Mouse (Mus musculus): Measurements from ENCODE around the gene 0610010K14Rik. TPM values are rescaled to one million over a fixed set of nuclear protein-coding genes. Genes with fewer than 3 reads are reported as not detected.

0610010K14Rik gene
- polyA plus RNA-seq, 1 experiment from 2014 or later = 227 TPM

MicroRNA genes within 50 kb of the gene (microRNA counts, 519-probe panel; counts per million panel counts)
- microRNA mmu-miR-195 = 341 counts per million, percentile 65 among the panel's probes with 10 or more counts
- microRNA mmu-miR-497 = 341 counts per million, percentile 65 among the panel's probes with 10 or more counts

Small RNA genes within 50 kb of the gene (microRNA-seq; reads per million reads assigned to microRNA genes)
- gene Mir195a (307 reads per million, percentile 60 among the genes with 10 or more reads in this experiment), gene Mir497 (not detected), gene Mir497b (not detected)

Other genes with a start within 250 kb of the 0610010K14Rik start
- 318 and 331 TPM in 2 replicates for gene Gabarap, start 246.8 kb downstream of the 0610010K14Rik start, polyA plus RNA-seq (2016; fragmentation: Nextera tagmentation; extraction: Ambion mirVana)
- gene Phf23, start 242.1 kb downstream of the 0610010K14Rik start, polyA plus RNA-seq (2016; fragmentation: Nextera tagmentation; extraction: Ambion mirVana) = 94.5 and 96.2 TPM in 2 replicates
- 44.3 and 51.6 TPM in 2 replicates for gene Dvl2, start 237.3 kb downstream of the 0610010K14Rik start, polyA plus RNA-seq (2016; fragmentation: Nextera tagmentation; extraction: Ambion mirVana)
- gene Acadvl, start 222.5 kb downstream of the 0610010K14Rik start, polyA plus RNA-seq (2016; fragmentation: Nextera tagmentation; extraction: Ambion mirVana) = 41.0 and 44.1 TPM in 2 replicates
- 13.8 and 15.5 TPM in 2 replicates for gene Dlg4, start 221.0 kb downstream of the 0610010K14Rik start, polyA plus RNA-seq (2016; fragmentation: Nextera tagmentation; extraction: Ambion mirVana)
- gene Asgr1, start 183.8 kb downstream of the 0610010K14Rik start, polyA plus RNA-seq (2016; fragmentation: Nextera tagmentation; extraction: Ambion mirVana) = 0.71 and 1.2 TPM in 2 replicates
- not detected in 2 replicates for gene Asgr2, start 145.3 kb downstream of the 0610010K14Rik start, polyA plus RNA-seq (2016; fragmentation: Nextera tagmentation; extraction: Ambion mirVana)
- gene Mgl2, start 107.6 kb downstream of the 0610010K14Rik start, polyA plus RNA-seq (2016; fragmentation: Nextera tagmentation; extraction: Ambion mirVana) = not detected in 2 replicates
- gene Clec10a, start 81.7 kb downstream of the 0610010K14Rik start, polyA plus RNA-seq (2016; fragmentation: Nextera tagmentation; extraction: Ambion mirVana) = not detected in 2 replicates
- gene Slc16a11, start 25.2 kb downstream of the 0610010K14Rik start, polyA plus RNA-seq (2016; fragmentation: Nextera tagmentation; extraction: Ambion mirVana) = 0.79 and 1.2 TPM in 2 replicates
- 14.6 and 16.1 TPM in 2 replicates for gene Slc16a13, start 16.9 kb downstream of the 0610010K14Rik start, polyA plus RNA-seq (2016; fragmentation: Nextera tagmentation; extraction: Ambion mirVana)
- gene Bcl6b, start 8.1 kb downstream of the 0610010K14Rik start, polyA plus RNA-seq (2016; fragmentation: Nextera tagmentation; extraction: Ambion mirVana) = 4.5 and 4.7 TPM in 2 replicates
- gene Gm21988, start 1.9 kb upstream of the 0610010K14Rik start, polyA plus RNA-seq (2016; fragmentation: Nextera tagmentation; extraction: Ambion mirVana) = 7.9 and 10.1 TPM in 2 replicates
- gene Rnasek, start 1.9 kb upstream of the 0610010K14Rik start, polyA plus RNA-seq (2016; fragmentation: Nextera tagmentation; extraction: Ambion mirVana) = 83.9 and 92.7 TPM in 2 replicates
- gene Alox12, start 17.4 kb upstream of the 0610010K14Rik start, polyA plus RNA-seq (2016; fragmentation: Nextera tagmentation; extraction: Ambion mirVana) = 2.5 and 2.7 TPM in 2 replicates
- not detected in 2 replicates for gene Alox12e, start 84.7 kb upstream of the 0610010K14Rik start, polyA plus RNA-seq (2016; fragmentation: Nextera tagmentation; extraction: Ambion mirVana)
- gene Alox15, start 114.1 kb upstream of the 0610010K14Rik start, polyA plus RNA-seq (2016; fragmentation: Nextera tagmentation; extraction: Ambion mirVana) = 0.10 and 0.29 TPM in 2 replicates
- gene Pelp1, start 172.1 kb upstream of the 0610010K14Rik start, polyA plus RNA-seq (2016; fragmentation: Nextera tagmentation; extraction: Ambion mirVana) = 56.2 and 58.8 TPM in 2 replicates
- 31.4 and 32.9 TPM in 2 replicates for gene Arrb2, start 194.7 kb upstream of the 0610010K14Rik start, polyA plus RNA-seq (2016; fragmentation: Nextera tagmentation; extraction: Ambion mirVana)
- 43.5 and 44.5 TPM in 2 replicates for gene Med11, start 214.0 kb upstream of the 0610010K14Rik start, polyA plus RNA-seq (2016; fragmentation: Nextera tagmentation; extraction: Ambion mirVana)
- 0.14 and 0.38 TPM in 2 replicates for gene Zmynd15, start 221.5 kb upstream of the 0610010K14Rik start, polyA plus RNA-seq (2016; fragmentation: Nextera tagmentation; extraction: Ambion mirVana)
- gene Cxcl16, start 222.1 kb upstream of the 0610010K14Rik start, polyA plus RNA-seq (2016; fragmentation: Nextera tagmentation; extraction: Ambion mirVana) = 0.40 and 0.47 TPM in 2 replicates

Measured in forebrain, embryonic 10.5 days (tissue).